Mouse (Mus musculus) liver, embryonic 11.5 days (tissue): ENCODE measurements around the gene Nr6a1. TPM values are rescaled to one million over a fixed set of nuclear protein-coding genes. Genes with fewer than 3 reads are reported as not detected.
A peak's percentile ranks its signal among the peaks of the same experiment; 100 is the strongest.

Experiments used
- ATAC-seq: fragments of 200-750 bp; cut with Nextera tagmentation; replicated peaks from 2 replicates; pipeline ENCODE4 v1.8.0; 2017; ENCODE audit warnings: moderate number of reproducible peaks, mild to moderate bottlenecking, moderate TSS enrichment, moderate library complexity; ENCODE audit not compliant: low FRiP score
- DNase-seq: peaks from one replicate; pipeline ENCODE4 v3.0.0-alpha.2; 2017; ENCODE audit warnings: low spot score
- H3K27ac ChIP-seq: fragments of 300-500 bp; sonication (generic); 2 replicates; pipeline ENCODE4 v1.5.1; 2014; ENCODE audit warnings: mild to moderate bottlenecking, low read depth, low read length, control low read depth
- H3K27me3 ChIP-seq: fragments of 300-500 bp; sonication (generic); replicated peaks from 2 replicates; pipeline ENCODE4 v1.6.1; 2014; ENCODE audit warnings: low read length, mixed read lengths; ENCODE audit not compliant: control insufficient read depth, insufficient read depth
- H3K36me3 ChIP-seq: fragments of 300-500 bp; sonication (generic); 2 replicates; pipeline ENCODE4 v1.6.1; 2014; ENCODE audit warnings: mild to moderate bottlenecking, low read length, moderate library complexity, mixed read lengths; ENCODE audit not compliant: control insufficient read depth, insufficient read depth
- H3K4me1 ChIP-seq: fragments of 300-500 bp; sonication (generic); replicated peaks from 2 replicates; pipeline ENCODE4 v1.6.1; 2014; ENCODE audit warnings: low read length, mixed read lengths; ENCODE audit not compliant: control insufficient read depth, insufficient read depth
- H3K4me2 ChIP-seq: fragments of 300-500 bp; sonication (generic); 2 replicates; pipeline ENCODE4 v1.6.1; 2014; ENCODE audit warnings: mild to moderate bottlenecking, control low read depth, moderate library complexity
- H3K4me3 ChIP-seq: fragments of 300-500 bp; sonication (generic); 2 replicates; pipeline ENCODE4 v1.5.1; 2014; ENCODE audit warnings: low read depth, low read length, control low read depth
- H3K9ac ChIP-seq: fragments of 300-500 bp; sonication (generic); 2 replicates; pipeline ENCODE4 v1.6.1; 2014; ENCODE audit warnings: low read depth, low read length, control low read depth
- H3K9me3 ChIP-seq: fragments of 300-500 bp; sonication (generic); 2 replicates; pipeline ENCODE4 v1.6.1; 2016; ENCODE audit warnings: low read length, inconsistent platforms, mixed read lengths; ENCODE audit not compliant: control insufficient read depth
- WGBS: fragments of 180-500 bp; shearing (Covaris S2); extraction: QIAGEN DNeasy Blood & Tissue Kit; methylation state at CpG from one replicate; pipeline ENCODE4 v1.1.7; 2014; 5-methylcytosine and 5-hydroxymethylcytosine counted together
- polyA plus RNA-seq: library from polyadenylated mRNA; unstranded; fragments of >200 nt; fragmentation: Nextera tagmentation; extraction: Ambion mirVana; gene quantifications from 2 replicates; pipeline ENCODE4 v1.2.1, GENCODE M21; 2014

Gene Nr6a1
- 3.3 and 5.1 TPM in 2 replicates for polyA plus RNA-seq

DNA sequence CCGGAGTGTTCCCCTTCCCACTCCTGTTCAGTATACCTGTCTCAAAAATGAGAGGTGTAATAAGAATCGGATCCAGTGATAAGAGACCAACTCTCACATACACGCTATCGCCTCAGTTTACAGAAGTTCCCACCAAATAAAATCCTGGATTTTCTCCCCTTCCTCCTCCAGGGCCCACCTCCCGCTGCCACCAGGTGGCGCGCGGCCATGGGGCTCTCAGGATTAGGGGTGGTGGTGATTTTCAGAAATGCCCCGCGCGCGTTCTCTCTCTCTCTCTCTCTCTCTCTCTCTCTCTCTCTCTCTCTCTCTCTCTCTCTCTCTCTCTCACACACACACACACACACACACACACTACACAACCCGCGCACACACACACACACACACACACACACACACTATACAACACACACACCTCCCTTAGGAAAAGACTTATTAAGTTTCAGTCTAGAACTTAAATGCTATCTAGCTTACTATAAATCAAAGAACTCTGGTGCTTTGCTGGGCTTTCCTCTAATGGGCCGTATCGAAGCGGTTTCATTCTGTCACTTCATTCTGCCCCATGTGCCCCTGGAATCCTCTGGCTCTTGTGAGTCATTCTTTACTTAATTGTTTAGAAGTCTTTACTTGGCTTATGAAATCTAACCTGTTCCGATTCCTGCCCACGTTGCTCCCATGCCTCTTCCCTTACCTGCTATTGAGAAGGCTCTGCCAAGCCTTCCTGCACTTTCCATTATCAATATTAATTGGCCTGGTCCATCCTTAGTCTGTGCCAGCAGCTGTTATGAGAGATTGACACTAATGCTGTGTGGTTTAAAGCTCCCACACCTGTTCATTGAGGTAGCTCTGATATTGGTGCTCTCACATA, at the start of gene Nr6a1:
Nr6a1 (minus strand) TSS at position 574 of the 865 bp plus-strand sequence.
- no peaks in the 10 kb centered on the region for H3K36me3 ChIP-seq
- peak; percentile 35 for ATAC-seq
- H3K27me3 ChIP-seq, result peaks cover 14% of the 10 kb centered on the region
- peaks cover 10% of the 10 kb centered on the region for H3K4me1 ChIP-seq
- peak within 1 kb of the TSS; percentile 48; the same call in 1 of the 2 replicates for H3K9ac ChIP-seq
- H3K4me2 ChIP-seq, result peak within 1 kb of the TSS; percentile 99
- peak; percentile 70 for DNase-seq
- 8% methylated on average over 19 of the region's 19 CpGs for WGBS
- no peaks in the 10 kb centered on the region for H3K9me3 ChIP-seq
- H3K27ac ChIP-seq, result no peak within 1 kb of the TSS
- H3K4me3 ChIP-seq, result peak within 1 kb of the TSS; percentile 56

DNA sequence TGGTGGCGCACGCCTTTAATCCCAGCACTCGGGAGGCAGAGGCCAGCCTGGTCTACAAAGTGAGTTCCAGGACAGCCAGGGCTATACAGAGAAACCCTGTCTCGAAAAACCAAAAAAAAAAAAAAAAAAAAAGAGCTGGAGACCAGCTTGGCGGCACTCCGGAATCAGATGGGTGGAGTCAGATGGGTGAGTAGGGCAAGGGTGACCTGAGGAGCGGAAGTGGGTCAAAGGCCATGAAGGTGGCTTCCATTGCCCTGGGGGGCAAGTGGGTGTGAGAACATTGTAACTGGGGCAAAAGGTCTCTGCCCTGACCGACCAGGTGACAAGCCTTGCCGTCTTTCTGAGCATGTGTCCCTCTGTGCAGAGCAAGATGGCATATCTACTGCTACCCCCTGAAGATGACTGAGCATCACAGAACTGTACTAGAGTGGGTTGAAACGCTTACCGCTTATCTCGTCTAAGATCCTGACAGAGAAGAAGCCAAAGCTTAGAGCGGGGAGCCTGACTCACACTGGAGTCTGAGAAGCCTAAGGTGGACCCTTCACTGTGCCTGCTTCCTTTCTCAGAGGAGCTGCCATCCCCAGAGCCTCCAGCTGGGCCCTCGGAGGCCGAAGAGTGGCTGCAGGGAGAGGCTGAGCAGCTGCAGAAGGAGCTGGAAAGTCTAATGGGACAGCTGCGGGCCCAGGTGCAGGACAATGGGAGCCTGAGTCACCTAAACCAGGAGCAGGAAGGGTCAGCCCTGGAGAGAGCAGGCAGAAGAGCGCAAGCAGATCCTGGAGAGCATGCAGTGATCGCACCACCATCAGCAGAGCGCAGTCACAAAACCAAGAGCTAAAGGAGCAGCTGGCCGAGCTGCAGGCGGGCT, 48.7 kb upstream of the Nr6a1 start:
- Histone ChIP-seq H3K9ac (no peak overlapping the region), H3K27me3 (peaks cover 6% of the 10 kb centered on the region), H3K9me3 (no peaks in the 10 kb centered on the region), H3K4me3 (no peak overlapping the region), H3K4me1 (peaks cover 3% of the 10 kb centered on the region; the same call in 1 of the 2 replicates), H3K4me2 (no peak overlapping the region), H3K27ac (no peak overlapping the region), H3K36me3 (no peaks in the 10 kb centered on the region)
- WGBS, result 71% methylated on average over 20 of the region's 21 CpGs
- DNase-seq, result no peak
- ATAC-seq, result no peak; the same call in 1 of the 2 replicates

DNA sequence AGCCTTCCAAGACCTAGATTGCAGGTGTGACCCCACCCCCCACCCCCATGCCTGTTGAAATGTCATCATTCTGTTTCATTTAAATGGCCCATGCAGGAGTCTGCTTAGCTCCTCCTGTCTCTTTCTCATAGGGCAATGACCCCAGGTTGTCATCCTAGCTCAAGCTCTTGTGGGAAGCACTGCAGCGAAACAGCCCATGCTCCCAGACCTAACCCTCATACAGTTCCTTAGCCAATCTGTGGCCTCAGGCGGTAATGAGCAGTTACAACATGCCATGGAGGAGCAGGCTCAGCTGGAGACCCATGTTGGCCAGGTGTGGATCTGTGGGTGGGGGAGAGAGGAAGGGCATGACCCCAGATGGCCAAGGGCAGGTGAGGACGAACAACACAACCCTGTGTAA, 47.7 kb upstream of the Nr6a1 start:
- Histone ChIP-seq H3K4me2 (no peak overlapping the region), H3K27ac (no peak overlapping the region), H3K27me3 (peaks cover 6% of the 10 kb centered on the region), H3K9me3 (no peaks in the 10 kb centered on the region), H3K4me3 (no peak overlapping the region), H3K9ac (no peak overlapping the region), H3K36me3 (no peaks in the 10 kb centered on the region), H3K4me1 (peaks cover 7% of the 10 kb centered on the region)
- DNase-seq, result no peak
- 70% methylated on average over 3 of the region's 3 CpGs for WGBS
- ATAC-seq, result no peak

DNA sequence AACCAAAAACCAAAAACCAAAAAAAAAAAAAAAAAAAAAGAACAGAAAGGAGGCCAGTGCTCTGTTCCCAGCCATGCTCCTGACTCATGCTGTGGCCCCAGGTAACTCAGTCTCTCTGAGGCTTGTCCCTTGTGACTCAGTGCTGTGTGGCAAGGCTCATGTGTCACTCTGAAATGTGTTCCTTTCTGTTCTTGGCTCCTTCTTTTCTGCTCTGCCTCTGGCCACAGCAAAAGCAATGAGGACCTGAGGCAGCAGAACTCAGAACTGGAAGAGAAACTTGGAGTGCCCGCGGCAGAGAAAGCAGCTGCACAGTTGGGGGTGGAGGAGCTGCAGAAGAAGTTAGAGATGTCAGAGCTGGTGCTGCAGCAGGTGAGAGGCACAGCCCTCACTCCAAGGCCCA, 46.7 kb upstream of the Nr6a1 start:
- H3K27ac ChIP-seq, result no peak overlapping the region
- no peak overlapping the region for H3K4me3 ChIP-seq
- no peaks in the 10 kb centered on the region for H3K36me3 ChIP-seq
- 39% methylated on average over 2 of the region's 2 CpGs for WGBS
- H3K4me1 ChIP-seq, result peaks cover 12% of the 10 kb centered on the region
- no peak overlapping the region for H3K9ac ChIP-seq
- no peak overlapping the region for H3K4me2 ChIP-seq
- ATAC-seq (no peak), DNase-seq (no peak)
- peaks cover 6% of the 10 kb centered on the region for H3K27me3 ChIP-seq
- no peaks in the 10 kb centered on the region for H3K9me3 ChIP-seq

GRCm38 (mm10) chr2:38973701-38974100, 46.2 kb upstream of the Nr6a1 start:
- ATAC-seq (no peak), DNase-seq (no peak)
- H3K27ac ChIP-seq, result no peak overlapping the region
- WGBS, result 83% methylated on average over 7 of the region's 7 CpGs
- H3K9ac ChIP-seq, result no peak overlapping the region
- H3K4me2 ChIP-seq, result no peak overlapping the region
- H3K9me3 ChIP-seq, result no peaks in the 10 kb centered on the region
- H3K27me3 ChIP-seq, result peaks cover 6% of the 10 kb centered on the region
- H3K36me3 ChIP-seq, result no peaks in the 10 kb centered on the region
- H3K4me1 ChIP-seq, result peaks cover 13% of the 10 kb centered on the region
- H3K4me3 ChIP-seq, result no peak overlapping the region

DNA sequence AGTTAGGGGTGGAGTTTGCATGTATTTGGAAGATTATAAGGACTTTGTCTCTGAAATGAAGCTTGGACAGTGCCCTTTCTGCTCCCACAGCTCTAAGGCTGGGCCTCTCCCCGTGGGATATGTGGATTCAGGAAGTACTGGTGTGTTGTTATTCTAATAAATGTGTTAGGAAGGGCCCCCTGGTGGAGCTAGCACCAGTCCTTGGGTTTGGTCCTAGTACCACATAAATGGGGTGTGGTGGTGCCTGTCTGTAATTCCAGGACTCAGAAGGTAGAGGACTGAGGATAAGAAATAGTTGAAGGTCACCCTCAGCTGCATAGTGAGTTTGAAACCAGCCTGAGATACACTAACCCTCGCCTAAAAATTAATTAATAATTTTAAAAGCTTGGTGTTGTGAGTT, 45.7 kb upstream of the Nr6a1 start:
- Histone ChIP-seq H3K4me3 (no peak overlapping the region), H3K27ac (no peak overlapping the region), H3K36me3 (no peaks in the 10 kb centered on the region), H3K4me1 (peaks cover 13% of the 10 kb centered on the region), H3K4me2 (no peak overlapping the region), H3K9me3 (no peaks in the 10 kb centered on the region), H3K9ac (no peak overlapping the region), H3K27me3 (peaks cover 6% of the 10 kb centered on the region)
- DNase-seq (no peak), ATAC-seq (no peak)
- 31% methylated on average over 2 of the region's 2 CpGs for WGBS

DNA sequence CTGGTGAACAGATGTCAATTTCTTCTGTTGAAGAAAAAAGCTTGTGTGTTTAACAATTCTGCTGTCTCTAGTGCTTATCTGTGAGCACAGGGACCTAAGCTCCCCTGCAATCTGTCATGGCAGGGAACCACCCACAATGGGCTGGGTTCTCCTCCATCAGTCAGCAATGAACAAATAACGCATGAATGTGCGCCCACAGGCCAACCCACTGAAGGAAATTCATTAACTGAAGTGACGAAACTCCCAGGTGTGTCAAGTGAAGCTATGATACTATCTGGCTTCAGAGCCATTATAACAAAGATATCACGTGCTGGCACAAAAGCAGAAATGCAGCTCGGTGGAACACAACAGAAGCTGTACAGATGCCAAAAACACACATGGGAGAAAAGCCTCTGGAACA, 42.6 kb upstream of the Nr6a1 start:
- Histone ChIP-seq H3K27ac (peak overlapping the region; percentile 76), H3K27me3 (no peaks in the 10 kb centered on the region), H3K9me3 (no peaks in the 10 kb centered on the region), H3K9ac (no peak overlapping the region; the same call in 1 of the 2 replicates), H3K4me2 (peak overlapping the region; percentile 22; the same call in 1 of the 2 replicates), H3K36me3 (no peaks in the 10 kb centered on the region), H3K4me3 (no peak overlapping the region), H3K4me1 (peaks cover 13% of the 10 kb centered on the region)
- DNase-seq (no peak), ATAC-seq (peak; percentile 93)
- WGBS, result 58% methylated on average over 5 of the region's 5 CpGs

- H3K9ac ChIP-seq, result no peak overlapping the region
- no peaks in the 10 kb centered on the region for H3K9me3 ChIP-seq
- no peak for DNase-seq
- H3K36me3 ChIP-seq, result no peaks in the 10 kb centered on the region
- 62% methylated on average over 2 of the region's 2 CpGs for WGBS
- H3K4me2 ChIP-seq, result peak overlapping the region; percentile 22
- H3K4me3 ChIP-seq, result no peak overlapping the region
- peak overlapping the region; percentile 76 for H3K27ac ChIP-seq
- H3K27me3 ChIP-seq, result no peaks in the 10 kb centered on the region
- peaks cover 13% of the 10 kb centered on the region for H3K4me1 ChIP-seq
- no peak; the same call in 1 of the 2 replicates for ATAC-seq
Observed at GRCm38 (mm10) chr2:38969650-38970049, 42.2 kb upstream of the Nr6a1 start.
